Mouse (Mus musculus) cerebellum, adult 8-10 months (tissue): ENCODE measurements at regions not wholly inside any gene's neighbourhood (a gene's known extent, or its start where the extent isn't known, plus 50 kb on each side); places are given as distances from the start of the nearest gene placed in this dataset.

Source experiments
- DNase-seq: peaks from one replicate; pipeline ENCODE4 v3.0.0; 2022

DNA sequence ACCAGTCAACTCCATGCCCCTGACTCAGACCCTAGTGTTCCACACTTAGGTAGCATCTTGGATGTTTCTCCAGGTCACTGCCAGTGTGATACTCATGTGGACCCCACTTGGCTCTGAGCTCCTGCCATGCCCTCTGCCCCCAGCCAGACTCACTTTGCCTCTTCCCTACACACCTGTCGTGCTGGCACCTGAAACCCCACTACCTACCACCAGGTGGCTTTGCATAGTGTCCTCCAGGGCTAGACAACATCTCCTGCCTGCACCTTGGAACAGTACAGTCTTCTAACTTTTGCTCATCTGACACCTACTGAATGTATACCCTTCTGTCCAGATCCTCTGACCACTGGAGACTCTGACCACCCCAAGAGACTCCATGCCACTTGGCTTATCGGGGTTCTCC, 80.6 kb downstream of the Fam53a start:
- DNase-seq, result no peak

DNA sequence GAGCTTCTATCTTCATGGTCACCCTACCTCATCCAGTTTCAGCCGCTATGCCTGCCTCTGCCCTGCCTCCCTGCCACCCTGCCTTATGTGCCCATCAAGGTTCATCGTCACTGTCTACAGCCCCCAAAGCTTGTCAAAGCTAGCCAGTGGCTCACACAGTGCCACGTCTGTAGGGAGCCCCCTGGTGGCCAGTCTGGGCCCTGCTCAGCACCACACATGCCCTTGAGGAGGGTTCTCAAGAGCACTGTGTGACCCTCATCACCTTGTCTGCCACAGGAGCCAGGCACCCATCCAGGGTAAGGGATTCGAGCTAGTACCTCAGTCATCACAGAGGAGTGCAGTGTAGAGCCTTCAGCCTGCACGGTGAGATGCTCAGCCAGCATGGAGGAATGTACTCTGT, 86.1 kb downstream of the Fam53a start:
- peak; percentile 32 for DNase-seq

DNA sequence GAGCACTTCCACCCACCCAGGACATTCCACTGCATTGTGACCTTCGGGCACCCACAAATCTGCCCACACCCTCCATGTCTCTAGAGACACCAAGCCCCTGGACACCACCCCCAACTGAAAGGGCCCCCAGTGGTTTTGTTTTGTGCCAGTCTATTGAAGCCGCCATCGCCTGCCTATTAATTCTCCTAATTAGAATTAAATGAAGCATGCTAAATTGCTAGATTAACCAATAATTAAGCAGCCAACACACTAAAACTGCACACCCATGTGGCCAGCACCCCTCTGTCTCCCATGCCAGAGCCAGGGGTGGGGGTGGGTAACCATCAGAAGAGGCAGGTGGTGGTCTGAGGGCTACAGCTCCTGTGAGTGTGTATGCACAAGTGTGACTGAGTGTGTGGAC, 86.8 kb downstream of the Fam53a start:
- DNase-seq, result no peak

DNA sequence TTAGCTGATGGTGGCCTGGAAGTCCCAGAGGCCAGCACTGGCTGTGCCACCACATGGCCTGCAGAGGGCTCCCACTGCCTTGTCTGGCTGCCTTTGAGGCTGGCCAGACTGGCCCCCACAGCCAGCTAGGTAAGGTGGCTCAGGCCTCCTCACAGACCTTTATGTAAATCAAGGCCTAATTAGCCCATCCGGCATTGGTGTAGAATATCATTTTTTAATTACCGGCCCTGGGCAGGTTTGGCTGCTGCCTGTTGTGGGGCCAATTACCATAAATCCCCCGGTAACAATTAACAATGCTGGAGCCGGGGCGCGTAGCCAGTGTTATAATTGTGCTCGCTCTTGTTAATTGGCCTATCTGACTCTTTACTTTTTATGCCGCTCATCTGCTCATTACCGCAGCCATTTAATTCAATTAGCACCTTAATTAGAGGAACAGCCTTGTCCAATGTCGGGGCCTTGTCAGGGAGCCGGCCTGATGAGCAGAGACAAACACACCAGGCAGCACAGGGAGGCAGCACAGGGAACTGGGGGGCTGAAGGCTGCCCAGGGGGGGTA, 87.4 kb downstream of the Fam53a start:
- peak; percentile 11 for DNase-seq

DNA sequence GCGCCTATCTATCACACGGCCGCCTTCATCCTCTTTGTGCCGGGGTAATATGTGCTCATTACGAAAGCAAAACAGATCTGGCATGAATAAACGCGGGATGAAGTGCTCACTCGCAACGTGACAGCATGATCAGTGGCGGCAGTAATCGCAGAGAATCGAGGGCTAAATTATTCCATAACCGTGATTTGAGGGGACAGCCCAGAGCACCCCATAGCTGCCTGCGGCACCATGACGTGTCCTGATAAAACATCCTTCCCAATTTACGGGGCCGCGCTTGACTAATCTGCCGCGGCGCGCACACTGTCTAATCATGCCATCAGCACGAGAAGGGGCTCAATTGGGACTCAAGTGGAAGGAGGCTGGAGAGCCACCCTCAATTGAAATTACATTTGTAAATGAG, 89.2 kb downstream of the Fam53a start:
- DNase-seq, result no peak

DNA sequence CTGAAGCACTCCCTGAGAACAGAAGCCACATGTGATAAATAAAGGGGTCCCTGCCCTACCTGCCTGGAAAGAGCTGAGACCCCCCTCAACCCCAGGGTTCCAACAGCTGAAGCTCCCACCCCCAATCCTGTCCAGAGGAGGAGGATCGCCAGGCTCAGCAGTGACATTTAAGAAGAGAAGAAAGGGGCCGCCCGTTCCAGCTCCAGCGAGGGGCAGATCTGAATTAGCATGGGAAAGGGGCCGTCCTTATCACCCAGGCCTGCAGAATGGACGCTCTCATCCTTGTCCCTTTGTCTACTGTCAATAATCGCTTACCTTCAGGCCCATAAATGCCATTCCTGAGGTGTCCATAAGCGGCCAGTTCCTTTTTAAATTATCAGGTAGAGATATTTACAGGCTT, 92.0 kb downstream of the Fam53a start:
- no peak for DNase-seq

DNA sequence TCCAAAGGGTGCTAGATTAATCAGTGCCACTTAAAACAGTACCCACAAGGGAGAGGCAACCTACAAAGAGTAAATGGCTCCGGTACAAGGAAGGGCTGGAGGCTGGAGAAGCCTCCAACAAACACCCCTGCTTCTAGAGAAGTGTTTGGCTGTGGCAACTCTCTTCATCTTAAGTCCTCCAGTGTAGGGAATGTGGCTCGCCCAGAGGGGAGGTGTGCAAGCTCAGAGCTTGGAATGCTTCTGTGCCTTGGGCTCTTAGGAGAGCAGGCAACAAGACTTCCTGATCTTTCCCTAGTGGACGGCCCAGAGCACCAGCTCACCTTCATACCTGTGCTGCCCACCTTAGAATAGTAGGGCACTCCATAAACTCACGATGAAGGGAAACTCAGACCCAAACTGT, 92.4 kb downstream of the Fam53a start:
- no peak for DNase-seq

DNA sequence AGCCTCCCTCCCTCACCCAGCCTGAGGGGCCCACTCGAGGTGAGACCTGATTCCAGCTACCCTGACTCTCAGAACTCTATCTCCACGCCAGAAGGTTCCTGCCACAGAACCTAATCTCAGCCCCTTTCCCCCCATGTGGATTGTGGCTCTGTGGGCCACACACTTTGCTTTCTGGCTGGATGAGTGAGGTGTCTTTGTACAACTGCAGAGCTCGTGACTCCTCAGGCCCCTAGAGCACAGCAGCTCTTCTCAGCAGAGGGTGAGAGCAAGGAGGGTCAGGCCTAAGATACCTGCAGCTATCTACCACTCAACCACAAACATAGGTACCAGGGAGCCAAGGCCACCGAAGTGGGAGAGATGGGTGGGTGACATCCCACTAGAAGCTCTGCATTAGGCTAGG, 93.2 kb downstream of the Fam53a start:
- no peak for DNase-seq

DNA sequence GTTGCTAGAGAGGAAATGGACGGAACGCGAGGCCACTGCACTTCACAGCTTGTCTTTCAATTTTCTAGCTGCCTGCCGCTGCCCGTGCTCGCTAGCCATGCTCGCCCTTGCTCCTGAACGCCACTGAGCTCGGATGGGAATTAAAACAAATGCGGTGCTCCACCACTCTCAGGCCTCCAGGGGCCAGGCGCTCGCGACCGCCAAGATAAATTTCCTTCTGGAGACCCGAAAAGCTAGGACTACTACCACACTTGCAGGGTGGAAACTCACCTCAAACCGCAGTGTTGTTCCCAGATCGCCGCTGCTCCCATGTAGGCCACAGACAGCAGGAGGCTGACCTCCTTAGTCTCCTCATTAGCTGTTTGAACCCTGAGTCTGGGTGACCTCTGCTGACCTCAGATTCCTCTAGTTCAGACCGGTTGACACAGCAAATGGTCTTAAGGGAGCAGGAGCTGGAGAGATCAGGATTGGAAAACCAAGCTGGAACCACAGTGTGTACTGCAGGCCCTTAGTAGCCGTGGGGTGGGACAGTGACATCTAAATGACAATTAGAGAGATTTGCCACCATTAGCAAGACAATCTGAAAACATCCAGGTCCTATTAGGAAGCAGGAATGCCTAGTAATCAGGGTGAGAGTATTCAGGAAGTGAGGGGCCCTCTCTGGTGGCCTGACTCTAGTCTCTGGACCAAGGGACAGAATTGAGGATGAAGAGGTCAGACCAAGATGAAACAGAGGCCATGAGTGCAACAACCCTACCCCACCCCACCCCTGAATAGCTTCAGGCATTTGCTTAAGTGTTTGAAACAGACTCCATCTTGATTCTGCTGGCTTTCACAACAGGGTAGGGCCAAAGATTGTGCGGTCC, 94.1 kb downstream of the Fam53a start:
- no peak for DNase-seq

DNA sequence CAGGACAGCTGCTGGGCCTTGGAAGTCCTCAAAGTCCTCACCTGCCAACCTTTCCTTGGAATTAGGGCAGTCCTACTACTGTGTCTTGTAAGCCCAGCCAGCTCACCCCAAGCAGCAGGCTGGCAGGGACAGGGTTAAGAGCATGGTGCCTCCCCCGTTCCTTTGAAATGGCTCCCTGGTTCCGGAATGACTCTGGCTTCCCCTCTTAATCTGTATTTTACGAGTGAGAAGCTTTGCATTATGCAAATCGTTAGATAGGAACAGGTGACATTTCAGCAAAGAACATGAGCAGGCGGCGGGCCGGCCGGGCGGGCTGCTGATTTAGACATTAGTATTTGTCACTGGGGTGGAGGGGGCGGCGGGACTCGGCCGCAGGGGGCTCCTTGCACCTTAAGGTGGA, 95.1 kb downstream of the Fam53a start:
- no peak for DNase-seq

DNA sequence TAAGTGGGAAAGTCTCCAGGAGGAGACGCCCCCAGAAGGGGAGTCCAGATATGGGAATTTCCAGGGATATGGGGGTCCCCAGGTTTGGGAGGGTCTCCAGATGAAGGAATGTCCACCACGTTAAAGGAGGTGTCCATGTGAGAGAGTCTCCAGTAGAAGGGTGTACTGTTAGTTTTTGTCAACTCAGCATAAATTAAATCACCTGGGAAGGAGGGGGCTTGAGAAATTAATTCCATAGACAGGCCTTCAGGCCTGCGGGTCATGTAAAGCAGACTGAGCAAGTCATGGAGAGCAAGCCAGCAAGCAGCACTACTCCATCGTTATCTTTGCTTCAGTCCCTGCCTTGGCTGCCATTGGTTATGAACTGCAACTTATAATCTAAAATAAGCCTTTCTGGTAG, 96.2 kb downstream of the Fam53a start:
- no peak for DNase-seq

DNA sequence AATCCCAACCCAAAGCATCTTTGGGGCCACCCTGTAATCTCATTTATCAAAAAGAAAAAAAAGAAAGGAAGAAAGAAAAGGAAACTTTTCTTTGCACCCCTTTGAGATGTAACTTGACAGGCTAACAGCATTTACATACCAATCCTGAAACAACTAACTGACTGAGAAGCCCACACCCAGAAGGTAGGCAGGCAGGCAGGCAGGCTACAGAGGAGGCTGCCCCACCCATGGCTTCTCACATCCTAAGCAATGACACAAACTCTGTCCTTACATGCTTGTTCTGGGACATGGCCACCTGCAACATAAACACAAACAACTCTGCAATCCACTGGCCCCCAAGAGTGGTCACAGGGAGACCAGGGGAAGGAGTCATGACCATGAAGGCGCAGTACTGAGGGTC, 97.5 kb upstream of the Nkx1-1 start:
- no peak for DNase-seq

DNA sequence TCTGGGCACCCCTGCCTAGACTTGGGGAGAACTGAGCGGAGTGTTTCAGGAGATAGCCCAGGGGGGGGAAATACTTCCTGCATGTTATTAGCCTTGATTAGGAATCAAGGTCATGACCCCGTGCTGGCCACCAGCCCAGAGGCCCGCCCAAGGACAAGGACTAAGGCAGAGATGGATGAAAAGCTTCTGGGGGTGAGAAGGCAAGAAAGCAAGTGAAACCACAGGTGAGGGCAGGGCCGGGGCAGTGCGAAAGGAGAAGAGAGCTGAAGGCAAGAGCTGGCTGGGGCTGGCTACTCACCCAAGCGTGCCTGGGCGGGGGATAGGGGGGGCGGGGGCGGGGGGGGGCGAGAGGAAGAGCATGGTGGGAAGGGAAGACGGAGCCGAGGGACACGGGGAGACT, 96.0 kb upstream of the Nkx1-1 start:
- no peak for DNase-seq

DNA sequence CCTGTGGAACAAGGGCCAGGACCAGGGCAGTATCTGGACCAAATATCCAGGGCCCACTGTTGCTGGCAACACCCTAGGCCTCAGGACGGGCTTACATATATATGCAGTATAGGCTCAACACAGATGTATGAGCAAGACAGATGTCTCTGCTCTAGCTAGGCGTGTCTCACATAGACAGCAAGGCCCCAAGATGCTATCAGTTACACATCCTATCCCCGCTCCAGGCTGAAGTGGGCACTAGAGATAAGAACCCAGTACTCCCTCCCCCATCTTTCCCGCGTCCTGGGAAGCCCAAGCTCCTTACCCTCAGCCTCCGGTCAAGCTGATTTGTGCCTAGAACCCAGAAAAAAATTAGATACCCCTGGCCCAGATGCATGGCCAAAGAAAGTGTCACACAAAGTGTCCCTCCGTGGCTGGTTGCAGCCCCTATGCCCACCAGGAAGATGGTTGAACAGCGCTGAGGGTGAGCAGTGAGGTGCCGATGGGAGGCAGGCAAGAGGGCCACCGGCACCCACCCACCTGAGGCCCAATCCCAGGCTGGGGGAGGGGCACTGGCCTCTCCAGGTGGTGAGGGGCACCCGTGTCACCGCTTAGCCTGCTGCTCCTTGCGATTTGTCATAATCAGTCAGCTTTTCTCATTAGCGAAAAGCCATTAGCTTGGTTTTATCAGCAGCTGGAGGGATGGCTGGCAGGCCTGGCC, 95.3 kb upstream of the Nkx1-1 start:
- DNase-seq, result no peak

DNA sequence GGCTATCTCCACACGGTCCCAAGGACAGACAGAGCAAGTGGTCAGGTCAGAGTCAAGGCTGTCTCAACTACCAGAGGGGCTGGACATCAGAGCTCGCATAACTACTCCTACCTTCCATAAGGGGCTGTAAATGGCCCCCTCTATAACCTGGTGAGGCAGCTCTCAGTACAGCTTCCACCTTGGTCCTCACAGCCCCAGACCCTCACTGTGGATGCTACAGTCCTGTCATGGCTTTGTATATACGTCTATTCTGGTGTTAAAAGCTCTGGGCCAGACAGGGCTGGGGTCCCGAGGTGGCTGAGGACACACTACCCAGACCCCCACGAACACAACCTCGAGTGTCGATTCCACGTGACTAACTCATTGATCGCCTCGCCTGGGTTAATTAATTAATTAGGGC, 94.0 kb upstream of the Nkx1-1 start:
- no peak for DNase-seq

DNA sequence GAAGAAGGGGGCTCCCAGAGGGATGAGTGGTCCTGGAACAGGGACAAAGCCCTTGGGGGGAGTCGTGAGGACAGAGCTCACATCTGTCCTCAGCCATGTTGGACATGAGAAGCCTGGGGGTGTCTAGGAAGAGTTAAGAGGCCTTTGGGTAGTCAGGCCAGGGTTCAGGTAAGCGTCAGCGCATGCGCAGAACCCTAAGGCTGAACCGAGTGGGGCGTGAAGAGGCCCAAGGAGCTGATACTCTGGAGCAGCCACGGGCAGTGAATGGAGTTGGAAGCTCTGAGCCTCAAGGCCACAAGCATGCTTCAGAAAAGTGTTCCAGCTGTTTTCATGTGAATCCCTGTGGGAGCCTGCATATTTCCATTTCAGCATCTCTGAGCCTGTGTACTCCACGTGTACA, 93.5 kb upstream of the Nkx1-1 start:
- no peak for DNase-seq

DNA sequence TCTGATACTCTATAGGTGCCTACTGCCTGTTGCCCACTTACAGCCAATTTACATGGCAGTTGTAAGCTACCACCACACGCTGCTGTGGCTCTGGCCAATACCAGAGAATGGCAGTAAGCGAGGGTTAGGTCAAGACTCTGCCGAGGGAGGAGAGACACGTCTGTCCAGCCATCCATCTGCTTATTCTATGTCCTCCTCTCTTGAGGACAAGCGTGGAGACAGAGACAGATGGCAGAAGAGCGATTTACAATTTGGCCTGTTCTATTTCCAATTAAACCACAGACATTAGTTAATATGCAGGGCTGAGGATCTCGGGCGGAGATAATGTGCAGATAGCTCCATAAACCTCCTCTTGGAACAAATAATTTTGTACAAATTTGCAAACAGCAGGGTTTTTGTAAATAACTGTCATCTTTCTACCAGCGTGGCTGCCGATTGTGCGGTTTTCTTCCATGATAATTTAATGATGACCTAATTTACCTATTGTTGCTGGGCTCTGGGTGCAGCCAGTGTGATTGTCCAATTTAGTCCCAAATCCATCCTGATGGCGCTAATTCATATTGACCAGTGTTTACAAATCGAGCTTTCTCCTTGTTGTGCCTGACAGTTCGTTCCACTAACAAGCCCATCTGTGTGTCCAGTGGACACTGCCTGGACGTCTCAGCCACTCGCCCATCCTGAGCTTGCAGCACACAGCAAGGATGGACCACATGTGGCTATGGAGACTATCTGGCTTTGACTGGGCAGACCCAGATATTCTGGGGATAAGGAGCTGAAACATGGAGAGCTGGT, 88.4 kb upstream of the Nkx1-1 start:
- DNase-seq, result no peak

DNA sequence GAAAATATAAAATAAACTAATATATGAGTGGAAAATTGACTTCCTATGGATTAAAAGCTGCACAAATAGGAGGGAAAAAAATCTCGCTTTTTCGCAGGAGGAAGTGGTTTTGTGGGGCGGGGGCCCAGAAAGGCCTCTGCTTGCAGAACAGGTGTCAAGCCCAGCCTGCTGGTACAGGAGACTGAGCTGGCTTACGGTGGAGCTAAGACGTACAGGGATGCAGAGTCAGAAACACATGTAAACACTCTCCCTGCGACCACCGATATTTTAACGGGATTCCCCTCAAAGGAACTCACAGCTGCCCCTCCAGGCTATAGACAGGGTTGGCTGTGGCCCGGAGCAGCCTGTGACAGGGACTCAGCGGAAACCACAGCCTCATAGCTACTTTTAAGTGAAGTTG, 87.1 kb upstream of the Nkx1-1 start:
- DNase-seq, result no peak

DNA sequence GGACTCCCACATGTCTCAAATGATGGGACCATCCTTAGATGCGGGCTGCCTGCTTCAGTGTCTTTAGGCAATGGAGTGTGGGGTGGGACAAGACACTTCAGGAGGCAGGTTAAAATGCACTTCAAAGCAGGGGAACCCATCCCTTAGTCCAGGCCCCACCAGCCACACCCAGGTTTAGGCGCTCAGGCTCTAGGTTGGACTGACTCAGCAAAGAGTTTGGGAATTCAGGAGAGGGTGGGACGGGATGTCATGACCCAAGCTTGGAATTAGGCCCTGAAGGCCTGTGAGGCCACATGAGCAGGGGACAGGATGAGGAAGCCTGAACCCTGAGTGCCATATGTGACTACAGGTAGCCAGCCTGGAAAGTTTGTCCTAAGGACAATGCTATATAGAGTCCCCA, 85.6 kb upstream of the Nkx1-1 start:
- DNase-seq, result no peak

DNA sequence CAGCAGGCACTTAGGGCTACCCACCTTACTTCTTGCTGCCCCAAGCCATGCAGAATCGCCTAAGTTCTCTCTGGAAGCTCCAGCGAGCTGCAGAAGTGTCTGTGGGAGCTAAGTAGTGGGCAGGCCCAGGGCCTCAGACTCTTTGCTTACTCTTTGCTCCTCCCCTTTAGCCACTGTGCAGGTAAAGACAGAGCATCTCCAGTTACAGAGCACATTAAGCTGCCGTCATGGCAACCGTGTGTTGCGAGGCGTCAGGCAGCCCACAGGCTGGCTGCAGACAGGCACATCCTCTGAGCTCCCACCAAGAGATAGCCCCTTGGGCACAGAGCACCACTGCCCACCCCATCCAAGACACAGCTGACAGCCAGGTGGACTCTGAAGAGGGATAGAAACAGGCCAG, 85.1 kb upstream of the Nkx1-1 start:
- no peak for DNase-seq

DNA sequence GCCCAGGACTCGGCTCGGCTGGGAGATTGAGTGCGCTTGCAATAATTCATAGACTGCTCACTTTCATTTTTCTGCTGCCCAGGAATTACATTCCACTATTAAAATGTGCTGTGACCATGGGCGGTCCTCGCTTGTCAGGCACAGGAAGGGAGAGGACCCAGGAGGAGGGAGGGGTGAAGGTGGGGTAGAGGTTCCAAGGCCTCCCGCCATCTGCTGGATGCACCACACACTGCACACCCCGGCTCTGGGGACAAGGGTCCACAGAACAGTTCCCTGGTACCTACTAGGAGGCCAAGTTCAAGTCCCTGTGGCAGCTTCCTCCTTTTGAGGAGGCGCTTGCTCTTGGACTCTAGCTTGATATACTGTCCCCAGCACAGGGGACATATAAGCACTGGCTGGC, 83.8 kb upstream of the Nkx1-1 start:
- DNase-seq, result no peak

DNA sequence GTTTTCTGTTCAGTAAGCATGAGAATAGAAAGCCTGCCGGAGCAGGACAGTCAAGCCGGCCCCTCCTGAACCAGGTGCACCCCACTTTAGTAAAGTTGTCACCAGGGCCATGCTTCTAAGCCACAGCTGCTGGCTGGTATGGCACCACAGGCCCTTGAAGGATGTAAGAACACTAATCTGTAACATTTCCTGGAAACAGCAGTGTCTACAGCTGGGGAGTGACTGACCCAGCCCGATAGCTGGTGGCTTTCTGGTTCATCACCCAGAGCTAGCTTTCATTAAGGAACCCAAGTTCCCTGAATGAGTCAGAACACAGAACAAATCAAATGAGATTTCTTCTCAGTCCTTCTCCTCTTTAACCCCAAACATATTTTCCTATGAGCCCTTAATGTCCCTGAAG, 82.4 kb upstream of the Nkx1-1 start:
- DNase-seq, result no peak

DNA sequence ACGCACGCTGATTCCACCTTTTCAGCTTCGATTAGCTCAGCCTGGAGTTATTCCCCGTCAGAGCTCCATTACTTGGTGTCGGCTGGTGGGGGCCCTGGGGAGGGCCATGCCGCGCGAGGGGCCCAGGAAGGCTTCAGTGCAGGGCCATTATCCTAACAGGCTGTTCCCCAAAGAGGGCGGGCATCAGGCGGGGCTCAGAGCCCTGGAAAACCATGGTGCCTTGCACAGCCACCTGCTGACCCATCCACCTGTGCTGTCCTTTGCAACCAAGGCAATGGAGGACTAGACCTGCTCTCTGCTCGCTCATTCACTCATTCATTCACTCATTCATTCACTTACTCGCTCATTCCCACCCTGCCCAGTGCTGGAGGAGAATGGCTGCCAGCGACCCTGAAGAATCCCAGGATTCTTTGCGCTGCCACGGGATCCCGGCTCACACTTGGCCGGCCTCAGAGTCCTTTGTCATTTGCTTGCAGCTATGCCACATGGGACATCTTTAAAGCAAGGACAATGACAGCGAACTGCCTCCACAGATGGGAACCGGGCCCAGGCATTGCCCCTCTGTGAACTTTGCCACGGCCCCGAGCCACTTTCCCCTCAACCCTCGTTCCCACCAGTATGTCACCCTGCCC, 78.6 kb upstream of the Nkx1-1 start:
- no peak for DNase-seq
